Mouse (Mus musculus): Measurements from ENCODE around the gene Ccser2. TPM values are rescaled to one million over a fixed set of nuclear protein-coding genes. Genes with fewer than 3 reads are reported as not detected.

Ccser2 gene
- total and polyA plus RNA-seq, 3 experiments = 3.0 to 4.2 TPM; not detected in 1

DNA sequence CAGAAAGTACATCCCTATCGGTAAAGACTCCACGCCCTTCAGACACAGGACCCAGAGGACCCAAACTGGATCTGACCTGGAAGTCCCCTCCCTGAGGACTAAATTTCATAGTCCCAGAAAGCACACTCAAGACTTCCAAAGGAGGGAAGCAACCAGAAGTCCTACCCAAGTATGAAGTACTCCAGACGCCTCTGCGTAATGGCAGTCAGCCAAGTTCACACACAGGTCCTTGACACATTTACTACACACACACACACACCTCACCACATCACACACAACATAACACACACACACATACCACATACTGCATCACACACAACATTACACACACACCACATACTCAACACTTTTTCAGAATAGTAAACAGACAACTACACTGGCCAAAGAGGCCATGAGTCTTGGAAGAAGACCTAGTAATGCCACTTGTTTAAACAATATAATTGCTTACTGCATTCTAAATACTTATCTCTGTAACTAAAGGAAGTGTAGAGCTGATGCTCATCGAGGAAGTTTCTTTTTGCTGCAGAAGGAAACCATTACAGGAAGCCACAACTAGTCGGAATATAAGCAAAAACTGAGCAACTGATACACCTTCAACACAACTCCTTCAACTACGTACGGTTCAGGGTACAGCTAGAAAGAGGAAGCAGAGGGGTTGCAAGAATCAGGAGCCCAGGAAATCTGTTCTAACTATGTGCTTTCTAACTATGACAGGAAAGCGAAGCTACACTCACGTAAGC is 15.7 kb downstream of the Ccser2 start:
- Histone ChIP-seq H3K27ac (ENCODE audit: control insufficient read depth, low read depth, low read length) (no peak overlapping the region), H3K4me1 (ENCODE audit: control insufficient read depth in 1 of 2, insufficient read depth in 2 of 2, low read length in 2 of 2) (peaks cover 2 to 4% of the 10 kb centered on the region in 2 experiments; a peak in 3 of 4 replicates), H3K4me3 (ENCODE audit: control insufficient read depth in 1 of 2, insufficient read depth in 1 of 2, low read depth in 2 of 2, low read length in 2 of 2) (peak overlapping the region in 1 of 2 experiments; percentile 42; a peak in 2 of 4 replicates), H3K9me3 (replicated peaks; ENCODE audit: insufficient read depth, low read length) (no peaks in the 10 kb centered on the region), H3K27me3 (ENCODE audit: control insufficient read depth in 1 of 2, insufficient read depth in 2 of 2, low read length in 2 of 2) (no peaks in the 10 kb centered on the region), H3K36me3 (ENCODE audit: control insufficient read depth in 1 of 2, insufficient read depth in 2 of 2, low read length in 2 of 2) (peaks cover 0 to 4% of the 10 kb centered on the region in 2 experiments; a peak in 1 of 4 replicates), H3K9ac (ENCODE audit: control insufficient read depth, low read depth, low read length, poor library complexity, severe bottlenecking) (no peak overlapping the region), H3K79me2 (ENCODE audit: control insufficient read depth, insufficient read depth, low read length, poor library complexity) (no peaks in the 10 kb centered on the region; the same call in 1 of the 2 replicates)
- DNase-seq (ENCODE audit: low read depth, low spot score) = peak; percentile 43
- TF ChIP-seq UBTF (IDR thresholded peaks at IDR 0.05; ENCODE audit: borderline replicate concordance, insufficient read depth, low read depth, low read length) (no peak), SMC3 (IDR thresholded peaks at IDR 0.05; ENCODE audit: low read depth, low read length) (no peak), HCFC1 (IDR thresholded peaks at IDR 0.05; ENCODE audit: low read depth, low read length) (no peak), NRF1 (IDR thresholded peaks at IDR 0.05; ENCODE audit: insufficient read depth, low read depth, low read length, poor library complexity, severe bottlenecking) (no peak), GATA1 (IDR thresholded peaks at IDR 0.05; ENCODE audit: low read depth, low read length) (no peak), ZMIZ1 (IDR thresholded peaks at IDR 0.05; ENCODE audit: low read depth, low read length) (no peak), EP300 (IDR thresholded peaks at IDR 0.05; ENCODE audit: low read depth in 1 of 2, low read length in 2 of 2) (no peak), RCOR1 (IDR thresholded peaks at IDR 0.05; ENCODE audit: low read depth, low read length) (no peak), TAL1 (IDR thresholded peaks at IDR 0.05; ENCODE audit: low read length) (no peak), ZNF384 (IDR thresholded peaks at IDR 0.05; ENCODE audit: low read depth, low read length) (no peak), NELFE (IDR thresholded peaks at IDR 0.05; ENCODE audit: low read depth, low read length) (no peak), SIN3A (IDR thresholded peaks at IDR 0.05; ENCODE audit: low read length) (no peak), ETS1 (IDR thresholded peaks at IDR 0.05; ENCODE audit: low read depth, low read length) (no peak), CHD1 (IDR thresholded peaks at IDR 0.05; ENCODE audit: low read depth, low read length) (no peak), CTCF (IDR thresholded peaks at IDR 0.05 in 2 of 3, conservative IDR thresholded peaks at IDR 0.05 in 1 of 3; ENCODE audit: control insufficient read depth in 1 of 3, insufficient read depth in 1 of 3, low read depth in 2 of 3, low read length in 3 of 3, poor library complexity in 1 of 3, severe bottlenecking in 1 of 3) (no peak)

GRCm38 (mm10) chr14:36952142-36952541 is 16.4 kb downstream of the Ccser2 start:
- H3K36me3 ChIP-seq (ENCODE audit: control insufficient read depth in 1 of 2, insufficient read depth in 2 of 2, low read length in 2 of 2) = peaks cover 0 to 4% of the 10 kb centered on the region in 2 experiments; a peak in 1 of 4 replicates
- H3K4me3 ChIP-seq (ENCODE audit: control insufficient read depth in 1 of 2, insufficient read depth in 1 of 2, low read depth in 2 of 2, low read length in 2 of 2) = no peak overlapping the region
- peaks cover 2 to 4% of the 10 kb centered on the region in 2 experiments; a peak in 3 of 4 replicates for H3K4me1 ChIP-seq (ENCODE audit: control insufficient read depth in 1 of 2, insufficient read depth in 2 of 2, low read length in 2 of 2)
- no peaks in the 10 kb centered on the region for H3K27me3 ChIP-seq (ENCODE audit: control insufficient read depth in 1 of 2, insufficient read depth in 2 of 2, low read length in 2 of 2)
- no peak overlapping the region for H3K9ac ChIP-seq (ENCODE audit: control insufficient read depth, low read depth, low read length, poor library complexity, severe bottlenecking)
- no peak overlapping the region for H3K27ac ChIP-seq (ENCODE audit: control insufficient read depth, low read depth, low read length)
- H3K9me3 ChIP-seq (replicated peaks; ENCODE audit: insufficient read depth, low read length) = no peaks in the 10 kb centered on the region
- TF ChIP-seq ZKSCAN1 (IDR thresholded peaks at IDR 0.05; ENCODE audit: low read depth, low read length) (no peak), RAD21 (IDR thresholded peaks at IDR 0.05; ENCODE audit: low read depth, low read length) (peak; percentile 61), GABPA (IDR thresholded peaks at IDR 0.05; ENCODE audit: low read depth, low read length) (no peak), GATA1 (IDR thresholded peaks at IDR 0.05; ENCODE audit: low read depth, low read length) (peak; percentile 59), TCF12 (IDR thresholded peaks at IDR 0.05; ENCODE audit: low read depth, low read length) (no peak), ZC3H11A (IDR thresholded peaks at IDR 0.05; ENCODE audit: low read depth, low read length) (peak; percentile 13; the same call in 1 of the 2 replicates), MEF2A (IDR thresholded peaks at IDR 0.05; ENCODE audit: extremely low read depth, insufficient replicate concordance, low read depth, low read length, poor library complexity, severe bottlenecking) (no peak), SMC3 (IDR thresholded peaks at IDR 0.05; ENCODE audit: low read depth, low read length) (peak; percentile 58), MAZ (IDR thresholded peaks at IDR 0.05; ENCODE audit: low read depth, low read length) (no peak), UBTF (IDR thresholded peaks at IDR 0.05; ENCODE audit: borderline replicate concordance, insufficient read depth, low read depth, low read length) (no peak), ELF1 (IDR thresholded peaks at IDR 0.05; ENCODE audit: low read depth, low read length) (no peak), RCOR1 (IDR thresholded peaks at IDR 0.05; ENCODE audit: low read depth, low read length) (no peak), TBP (IDR thresholded peaks at IDR 0.05; ENCODE audit: low read depth, low read length) (no peak), USF1 (IDR thresholded peaks at IDR 0.05; ENCODE audit: low read depth, low read length) (no peak), CTCF (IDR thresholded peaks at IDR 0.05 in 2 of 3, conservative IDR thresholded peaks at IDR 0.05 in 1 of 3; ENCODE audit: control insufficient read depth in 1 of 3, insufficient read depth in 1 of 3, low read depth in 2 of 3, low read length in 3 of 3, poor library complexity in 1 of 3, severe bottlenecking in 1 of 3) (peak; percentile 55 to 82 (median 74))
- H3K79me2 ChIP-seq (ENCODE audit: control insufficient read depth, insufficient read depth, low read length, poor library complexity) = no peaks in the 10 kb centered on the region; the same call in 1 of the 2 replicates
- DNase-seq (ENCODE audit: low read depth, low spot score) = peak; percentile 83
